Mouse (Mus musculus): Measurements from ENCODE around the gene Hist1h2af. TPM values are rescaled to one million over a fixed set of nuclear protein-coding genes. Genes with fewer than 3 reads are reported as not detected.

Hist1h2af gene
- total RNA-seq (2021), result 100 to 1,000 TPM; 480 to 499 TPM

DNA sequence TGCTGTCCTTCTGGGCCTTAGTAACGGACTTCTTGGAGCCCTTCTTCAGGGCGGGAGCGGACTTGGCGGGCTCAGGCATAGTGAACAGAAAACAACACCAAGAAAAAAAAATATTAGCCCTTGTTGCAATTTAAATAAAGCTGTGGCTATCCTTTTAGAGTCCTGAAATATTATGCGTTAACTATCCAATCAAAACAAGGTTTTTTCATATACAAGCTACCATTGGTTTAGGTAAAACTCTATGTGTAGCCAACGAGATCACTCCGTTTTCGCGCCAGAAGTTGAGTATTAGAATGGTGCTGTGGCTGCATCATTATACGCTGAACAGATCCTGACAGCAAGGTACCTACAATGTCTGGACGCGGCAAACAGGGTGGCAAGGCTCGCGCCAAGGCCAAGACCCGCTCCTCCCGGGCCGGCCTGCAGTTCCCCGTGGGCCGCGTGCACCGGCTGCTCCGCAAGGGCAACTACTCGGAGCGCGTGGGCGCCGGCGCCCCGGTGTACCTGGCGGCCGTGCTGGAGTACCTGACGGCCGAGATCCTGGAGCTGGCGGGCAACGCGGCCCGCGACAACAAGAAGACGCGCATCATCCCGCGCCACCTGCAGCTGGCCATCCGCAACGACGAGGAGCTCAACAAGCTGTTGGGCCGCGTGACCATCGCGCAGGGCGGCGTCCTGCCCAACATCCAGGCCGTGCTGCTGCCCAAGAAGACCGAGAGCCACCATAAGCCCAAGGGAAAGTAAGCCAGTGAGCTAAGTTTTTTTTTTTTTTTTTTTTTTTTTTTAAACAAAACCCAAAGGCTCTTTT lies at the start of gene Hist1h2af:
TSS of gene Hist1h2af (plus strand) at position 347 of the 808 bp plus-strand sequence.
- peak; percentile 72 for DNase-seq

DNA sequence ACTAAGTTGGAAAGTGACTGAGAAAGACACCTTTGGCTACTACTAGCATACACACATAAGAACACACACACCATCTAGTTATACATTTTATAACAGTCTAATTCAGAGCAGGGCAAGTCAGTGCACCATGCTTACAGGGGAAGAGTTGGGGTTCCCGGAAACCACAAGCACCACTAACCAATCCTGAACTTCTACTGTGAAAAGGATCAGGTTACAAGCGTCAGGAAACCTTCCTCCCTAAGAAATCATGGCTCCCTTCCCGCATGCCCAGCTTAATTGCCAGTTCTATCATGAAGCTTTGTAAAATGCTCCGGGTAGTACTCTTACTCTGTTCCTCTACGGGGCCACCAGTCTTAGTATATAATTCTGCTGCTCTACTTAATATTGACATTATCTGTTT lies 48.4 kb upstream of the Hist1h2af start:
- no peak for DNase-seq

DNA sequence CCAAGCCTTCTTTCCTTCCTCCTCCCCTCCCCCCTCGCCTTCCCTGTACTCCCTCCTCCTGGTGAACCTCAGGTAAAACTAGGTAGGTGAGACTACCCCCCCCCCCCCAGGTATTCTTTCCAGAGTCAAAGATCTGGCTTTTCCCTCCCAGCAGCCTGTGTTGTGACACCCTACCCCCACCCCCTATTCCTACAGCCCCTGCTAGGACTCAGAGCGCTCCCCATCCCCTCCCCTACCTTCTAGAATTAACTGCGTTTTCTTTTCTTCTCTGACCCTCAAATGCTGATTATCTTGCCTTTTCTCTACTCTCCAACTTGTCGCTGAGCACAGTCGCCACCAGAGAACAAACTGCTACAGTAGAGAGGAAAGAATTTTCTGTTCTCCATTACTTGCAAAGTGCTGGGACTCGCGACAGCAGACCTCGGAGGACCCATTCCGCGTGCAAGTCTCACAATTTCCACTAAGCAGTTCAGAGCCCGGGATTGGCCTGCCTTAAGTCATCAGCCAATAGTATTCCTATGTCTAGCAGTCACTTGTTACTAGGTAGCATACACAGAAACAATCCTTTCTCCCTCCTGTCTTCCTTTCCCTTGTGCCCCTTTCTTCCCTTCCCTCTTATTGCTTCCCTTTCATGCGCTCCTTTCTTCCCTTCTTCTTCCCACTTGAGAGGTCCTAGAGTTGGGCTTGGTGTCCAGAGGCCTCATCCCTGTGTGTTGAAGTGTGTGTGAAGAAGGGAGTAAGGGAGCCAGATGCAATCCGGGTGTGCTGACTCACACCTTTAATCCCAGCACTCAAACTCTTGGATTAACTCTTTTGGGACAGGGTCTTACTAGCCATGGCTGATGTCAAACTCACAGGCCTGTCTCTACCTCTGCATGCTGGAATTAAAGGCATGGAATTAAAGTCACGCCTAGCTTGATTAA lies 45.0 kb upstream of the Hist1h2af start, which contains the start of gene Btn2a2:
TSS of gene Btn2a2 (minus strand) at position 458 of the 923 bp plus-strand sequence.
- DNase-seq, result peak; percentile 63

DNA sequence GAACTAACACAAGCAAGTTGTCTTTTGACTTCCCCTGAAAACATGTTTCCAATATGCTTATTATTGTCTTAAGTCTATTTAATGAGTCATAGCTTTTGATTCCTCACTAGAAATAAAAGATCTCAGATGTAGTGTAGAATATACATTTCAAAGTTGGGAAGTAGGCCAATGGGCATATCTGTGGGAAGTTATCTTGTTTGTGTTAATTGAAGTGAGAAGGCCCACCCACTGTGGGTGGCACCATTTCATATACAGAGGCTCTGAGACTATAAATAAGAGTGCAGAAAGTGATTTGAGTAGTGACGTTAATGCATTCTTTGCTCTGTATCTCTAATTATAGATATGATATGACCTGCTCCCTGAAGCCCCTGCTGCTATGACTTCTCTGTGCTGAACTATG lies 42.8 kb upstream of the Hist1h2af start:
- DNase-seq, result no peak

DNA sequence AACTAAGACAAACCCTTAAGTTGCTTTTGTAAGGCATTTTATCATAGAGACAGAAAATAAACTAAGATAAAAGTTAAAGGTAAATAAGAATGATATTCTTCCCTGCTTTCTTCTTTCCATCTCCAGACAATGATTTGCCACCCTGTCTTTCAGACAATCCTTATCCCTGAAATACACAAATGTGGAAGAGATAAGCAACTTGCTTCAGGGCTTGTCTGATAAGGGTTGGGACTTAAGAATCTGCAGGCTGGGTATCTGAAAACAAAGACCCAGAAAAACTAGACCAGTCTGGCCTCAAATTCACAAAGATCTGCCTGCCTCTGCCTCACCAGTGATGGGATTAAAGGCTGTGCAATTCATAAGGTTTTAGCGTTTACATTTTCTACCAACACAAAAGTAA lies 42.4 kb upstream of the Hist1h2af start:
- DNase-seq, result no peak

DNA sequence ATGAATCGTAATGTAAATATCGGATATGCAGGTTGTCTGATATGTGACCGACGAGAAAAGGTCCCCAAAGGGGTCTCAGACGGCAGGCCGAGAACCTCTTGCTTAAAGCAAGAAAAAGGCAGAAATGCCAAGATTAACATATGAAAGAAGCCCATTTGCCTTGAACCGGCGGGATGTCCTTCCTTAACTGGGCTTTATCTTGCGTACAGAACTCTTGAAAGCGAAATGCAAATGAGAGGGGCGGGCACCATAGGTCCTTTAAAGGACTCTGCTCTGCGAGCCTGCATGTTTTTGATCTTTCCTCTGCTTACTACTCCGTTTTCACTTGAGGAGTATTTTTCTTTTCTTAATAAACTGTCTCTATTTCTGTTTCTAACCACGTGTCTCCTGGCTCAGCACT lies 41.7 kb upstream of the Hist1h2af start:
- no peak for DNase-seq

- DNase-seq, result no peak
Measured at GRCm38 (mm10) chr13:23495526-23495925, 38.2 kb upstream of the Hist1h2af start.

- peak; percentile 25 for DNase-seq
Measured at GRCm38 (mm10) chr13:23497656-23498321, 35.9 kb upstream of the Hist1h2af start.

DNA sequence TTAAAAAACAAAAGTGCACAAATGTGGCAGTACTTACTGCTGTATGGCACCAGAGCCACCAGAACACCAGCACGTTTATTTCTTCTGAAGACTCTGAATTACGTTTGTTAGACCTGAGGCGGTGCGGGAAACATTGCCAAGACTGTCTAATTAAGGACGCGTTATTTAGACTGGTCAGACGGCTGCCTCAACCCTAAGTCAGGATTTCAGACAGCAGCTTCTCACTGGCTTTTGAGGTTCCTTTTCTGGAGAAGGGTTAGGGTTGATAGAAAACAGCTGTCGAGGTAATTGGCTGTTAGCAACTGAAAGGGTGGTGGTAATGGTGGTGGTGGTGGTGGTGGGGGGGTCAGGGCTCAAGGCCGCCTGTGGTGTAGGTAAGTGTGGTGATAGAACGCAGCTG lies 35.1 kb upstream of the Hist1h2af start:
- DNase-seq, result no peak

GRCm38 (mm10) chr13:23499943-23500342 lies 33.8 kb upstream of the Hist1h2af start:
- DNase-seq, result no peak

GRCm38 (mm10) chr13:23500424-23501200 lies 33.1 kb upstream of the Hist1h2af start:
- peak; percentile 52 for DNase-seq

DNA sequence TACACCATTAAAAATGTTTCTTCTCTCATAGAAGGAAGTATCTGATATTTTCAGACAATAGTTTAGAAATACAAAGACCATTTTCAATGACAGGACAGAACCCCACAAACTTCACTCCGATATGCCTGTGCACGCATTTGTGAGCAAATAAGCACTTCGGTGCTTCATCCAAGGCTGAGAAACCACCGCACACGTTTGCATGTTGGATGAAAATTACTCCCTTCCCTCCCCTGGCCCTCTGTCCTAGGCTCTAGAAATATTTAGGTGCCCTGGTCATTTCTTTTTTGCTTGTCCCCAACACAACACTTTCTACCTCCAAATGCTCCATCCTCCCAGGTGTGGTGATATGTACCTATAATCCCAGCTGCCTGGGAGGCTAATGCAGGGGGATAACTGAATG lies 32.2 kb upstream of the Hist1h2af start:
- no peak for DNase-seq

- no peak for DNase-seq
Measured at GRCm38 (mm10) chr13:23502031-23502567, 31.6 kb upstream of the Hist1h2af start.

GRCm38 (mm10) chr13:23502916-23503315 lies 30.8 kb upstream of the Hist1h2af start:
- no peak for DNase-seq

DNA sequence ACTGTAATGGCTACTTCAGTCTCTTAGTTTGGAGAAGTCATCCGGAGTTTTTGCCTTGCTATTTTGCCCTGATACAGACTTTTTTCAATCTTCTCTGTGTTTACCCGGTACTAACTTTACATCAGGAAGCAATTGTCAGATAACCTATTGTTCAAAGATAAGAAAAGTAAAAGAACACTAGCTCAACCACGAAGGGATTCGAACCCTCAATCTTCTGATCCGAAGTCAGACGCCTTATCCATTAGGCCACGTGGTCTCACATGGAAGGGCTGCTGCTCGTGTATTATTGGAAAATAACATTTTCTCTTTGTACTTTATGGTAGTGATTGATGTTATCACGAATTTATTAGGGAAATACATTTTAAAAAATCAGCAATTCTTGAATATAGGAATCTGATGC lies 29.9 kb upstream of the Hist1h2af start:
- DNase-seq, result peak; percentile 60

DNA sequence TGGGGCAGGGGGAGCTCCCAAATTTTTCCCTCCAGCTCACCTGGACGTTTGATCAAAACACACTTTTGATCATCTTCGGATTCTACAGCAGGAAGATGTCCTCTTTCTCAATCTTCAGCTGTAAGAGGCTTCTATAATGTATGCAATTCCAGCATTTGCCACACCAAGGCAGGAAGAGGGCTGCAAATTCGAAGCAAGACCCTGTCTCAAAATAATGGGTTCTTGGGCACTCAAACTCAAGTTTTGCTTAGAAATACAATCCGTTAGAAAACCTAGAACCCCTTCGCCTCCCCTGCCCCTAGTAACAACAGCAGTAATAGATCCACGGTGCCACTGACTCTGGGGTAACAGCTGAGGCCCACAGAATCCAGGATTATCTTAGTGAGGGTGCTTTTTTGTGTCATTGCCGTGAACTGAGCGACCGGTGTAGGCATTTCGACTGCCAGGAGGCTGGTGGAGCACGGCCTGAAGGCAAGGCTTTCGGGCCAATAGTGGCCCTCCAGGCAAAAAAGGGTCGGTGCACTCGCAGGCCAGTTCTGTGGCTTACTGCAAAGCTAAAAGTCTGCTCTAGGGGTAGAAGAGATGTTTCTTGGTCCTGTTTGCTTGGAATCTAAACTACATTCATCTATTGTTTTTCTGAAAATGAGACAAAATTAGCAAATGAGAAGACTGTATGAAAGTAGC lies 27.9 kb upstream of the Hist1h2af start:
- no peak for DNase-seq

DNA sequence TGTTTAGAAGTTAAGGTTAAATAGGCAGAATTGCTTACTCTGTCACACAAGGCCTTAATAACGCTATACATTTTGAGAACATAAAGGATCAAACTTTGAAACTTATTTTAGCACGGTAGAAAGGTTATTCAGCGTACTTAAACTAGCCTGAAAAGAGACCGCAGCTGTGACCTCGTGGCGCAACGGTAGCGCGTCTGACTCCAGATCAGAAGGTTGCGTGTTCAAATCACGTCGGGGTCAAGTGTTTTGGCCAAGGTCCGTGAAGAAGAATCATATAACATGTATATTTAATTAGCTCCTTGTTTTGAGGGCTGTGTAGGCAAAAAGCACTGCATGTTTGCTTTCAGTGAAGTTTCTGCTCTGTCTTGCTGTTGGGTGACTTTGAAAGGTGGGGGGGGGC lies 27.4 kb upstream of the Hist1h2af start:
- peak; percentile 47 for DNase-seq

GRCm38 (mm10) chr13:23506819-23507515 lies 26.7 kb upstream of the Hist1h2af start:
- no peak for DNase-seq

DNA sequence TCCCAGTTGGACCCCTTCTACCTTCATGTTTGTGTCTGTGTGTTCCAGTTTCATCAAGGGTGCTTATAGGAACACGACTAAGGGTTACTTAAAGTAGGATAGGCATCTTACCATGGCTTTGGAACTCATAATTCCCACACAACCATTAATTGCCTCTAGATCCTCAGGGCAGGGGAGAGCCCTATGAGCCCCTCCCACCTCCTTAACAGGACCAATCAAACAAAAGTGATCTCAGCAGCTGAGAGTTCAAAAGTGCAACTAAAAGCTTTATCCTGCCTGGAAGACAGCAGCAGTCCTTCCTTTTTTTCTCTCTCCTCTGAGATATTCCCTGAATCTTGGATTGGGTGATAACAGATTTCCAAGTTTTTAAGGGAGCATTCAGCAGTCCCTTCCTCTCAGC lies 23.6 kb upstream of the Hist1h2af start:
- no peak for DNase-seq

GRCm38 (mm10) chr13:23513517-23513916 lies 20.2 kb upstream of the Hist1h2af start:
- no peak for DNase-seq
